Mouse (Mus musculus): ENCODE data around the gene Pdcd10. TPM values are rescaled to one million over a fixed set of nuclear protein-coding genes. Genes with fewer than 3 reads are reported as not detected.

The Pdcd10 gene
- polyA plus RNA-seq, 1 experiment from 2014 or later, result 80.0 TPM

DNA sequence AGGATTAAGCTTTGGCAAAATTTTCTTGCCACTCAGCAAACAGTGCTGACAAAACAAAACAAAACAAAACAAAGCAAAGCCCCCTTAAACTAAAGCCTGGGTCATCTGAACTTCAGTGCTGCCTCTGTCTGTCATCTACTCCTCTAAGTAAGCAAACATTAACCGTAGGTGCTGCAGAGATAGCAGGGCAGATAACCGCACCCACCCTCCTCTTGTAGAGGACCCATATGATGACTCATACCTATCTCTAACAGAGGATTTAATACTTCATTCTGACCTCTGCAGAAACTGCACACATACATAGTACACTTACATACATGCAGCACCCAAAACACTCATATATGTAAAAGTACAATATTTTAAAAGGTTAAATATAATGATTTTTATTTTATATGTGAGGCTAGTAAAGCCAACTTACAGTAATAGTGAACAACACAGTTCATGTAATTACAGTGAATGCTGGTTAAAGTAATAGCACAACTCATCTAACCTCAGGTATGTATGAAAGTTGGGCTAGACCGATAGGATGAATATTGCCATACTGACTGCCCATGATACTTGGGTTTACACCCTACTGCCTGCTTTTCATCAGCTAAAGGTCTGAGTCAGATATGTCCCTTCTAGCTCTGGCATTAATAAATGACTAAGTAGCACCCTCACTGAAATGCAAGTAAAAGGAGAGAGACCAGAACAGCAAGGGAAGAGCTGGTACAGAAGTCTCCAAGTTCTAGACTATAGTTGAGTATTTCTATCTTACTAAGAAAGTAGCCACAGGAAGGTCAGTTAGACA is 22.4 kb downstream of the Pdcd10 start:
- no peak for ATAC-seq (ENCODE audit: low FRiP score)
- Histone ChIP-seq H3K9me3 (replicated peaks) (no peaks in the 10 kb centered on the region), H3K27me3 (no peaks in the 10 kb centered on the region), H3K4me3 (no peak overlapping the region), H3K4me1 (no peaks in the 10 kb centered on the region), H3K4me2 (replicated peaks) (no peak overlapping the region), H3K9ac (no peak overlapping the region), H3K27ac (no peak overlapping the region), H3K36me3 (peaks cover 16% of the 10 kb centered on the region; the same call in 1 of the 2 replicates)
- WGBS, result 88% methylated on average over 3 of the region's 3 CpGs

GRCm38 (mm10) chr3:75531074-75531473 is 25.6 kb downstream of the Pdcd10 start:
- Histone ChIP-seq H3K4me2 (replicated peaks) (no peak overlapping the region), H3K9me3 (replicated peaks) (no peaks in the 10 kb centered on the region), H3K27me3 (no peaks in the 10 kb centered on the region), H3K27ac (no peak overlapping the region), H3K4me1 (no peaks in the 10 kb centered on the region), H3K36me3 (peaks cover 25% of the 10 kb centered on the region), H3K4me3 (no peak overlapping the region), H3K9ac (no peak overlapping the region)
- whole genome bisulfite sequencing, result 91% methylated on average over 3 of the region's 3 CpGs
- no peak for ATAC-seq (ENCODE audit: low FRiP score)

GRCm38 (mm10) chr3:75522527-75522926 is 34.1 kb downstream of the Pdcd10 start:
- no peak overlapping the region for H3K9ac ChIP-seq
- H3K27me3 ChIP-seq, result no peaks in the 10 kb centered on the region
- no peaks in the 10 kb centered on the region for H3K9me3 ChIP-seq (replicated peaks)
- no peaks in the 10 kb centered on the region for H3K4me1 ChIP-seq
- WGBS, result 88% methylated on average over 1 of the region's 1 CpGs
- ATAC-seq (ENCODE audit: low FRiP score), result no peak
- no peak overlapping the region for H3K4me3 ChIP-seq
- H3K27ac ChIP-seq, result no peak overlapping the region
- no peak overlapping the region for H3K4me2 ChIP-seq (replicated peaks)
- peaks cover 32% of the 10 kb centered on the region for H3K36me3 ChIP-seq

GRCm38 (mm10) chr3:75521314-75521713 is 35.3 kb downstream of the Pdcd10 start:
- 80% methylated on average over 2 of the region's 2 CpGs for WGBS
- H3K4me1 ChIP-seq, result no peaks in the 10 kb centered on the region
- no peak overlapping the region for H3K4me2 ChIP-seq (replicated peaks)
- H3K9me3 ChIP-seq (replicated peaks), result no peaks in the 10 kb centered on the region
- no peak overlapping the region for H3K27ac ChIP-seq
- no peaks in the 10 kb centered on the region for H3K27me3 ChIP-seq
- ATAC-seq (ENCODE audit: low FRiP score), result no peak
- peaks cover 22% of the 10 kb centered on the region for H3K36me3 ChIP-seq
- no peak overlapping the region for H3K9ac ChIP-seq
- H3K4me3 ChIP-seq, result no peak overlapping the region

GRCm38 (mm10) chr3:75517631-75518250 is 38.9 kb downstream of the Pdcd10 start:
- no peak overlapping the region for H3K4me3 ChIP-seq
- no peak for ATAC-seq (ENCODE audit: low FRiP score)
- H3K9me3 ChIP-seq (replicated peaks), result no peaks in the 10 kb centered on the region
- no peak overlapping the region for H3K27ac ChIP-seq
- H3K36me3 ChIP-seq, result peaks cover 19% of the 10 kb centered on the region
- no peaks in the 10 kb centered on the region for H3K4me1 ChIP-seq
- H3K9ac ChIP-seq, result no peak overlapping the region
- H3K4me2 ChIP-seq (replicated peaks), result no peak overlapping the region
- H3K27me3 ChIP-seq, result no peaks in the 10 kb centered on the region
- 79% methylated on average over 7 of the region's 7 CpGs for WGBS

GRCm38 (mm10) chr3:75498961-75499960 is 57.4 kb downstream of the Pdcd10 start:
- no peak overlapping the region for H3K4me2 ChIP-seq (replicated peaks)
- no peak overlapping the region for H3K4me3 ChIP-seq
- 86% methylated on average over 7 of the region's 7 CpGs for WGBS
- no peak overlapping the region for H3K27ac ChIP-seq
- H3K27me3 ChIP-seq, result no peaks in the 10 kb centered on the region
- ATAC-seq (ENCODE audit: low FRiP score), result no peak
- H3K36me3 ChIP-seq, result no peaks in the 10 kb centered on the region
- H3K4me1 ChIP-seq, result no peaks in the 10 kb centered on the region
- no peak overlapping the region for H3K9ac ChIP-seq
- no peaks in the 10 kb centered on the region for H3K9me3 ChIP-seq (replicated peaks)

DNA sequence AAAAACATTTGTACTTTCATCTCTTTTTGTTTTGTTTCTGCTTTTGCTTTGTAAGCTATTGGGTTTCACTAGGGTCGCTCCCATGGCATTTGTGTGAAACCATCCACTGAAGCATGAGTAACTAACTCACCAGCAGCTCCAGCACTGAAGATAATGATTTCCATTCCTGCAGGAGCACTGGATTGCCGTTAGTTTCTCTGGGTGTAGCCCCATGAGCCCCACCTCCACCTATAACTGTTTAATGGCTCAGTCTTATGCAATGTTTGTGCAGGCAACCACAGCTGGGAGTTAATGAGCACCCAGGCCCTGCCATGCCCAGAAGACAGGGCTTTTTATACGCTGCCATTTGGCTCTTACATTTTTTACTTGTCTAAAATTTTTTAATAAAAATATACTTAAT is 63.7 kb downstream of the Pdcd10 start:
- no peak overlapping the region for H3K27ac ChIP-seq
- no peak overlapping the region for H3K9ac ChIP-seq
- no peaks in the 10 kb centered on the region for H3K36me3 ChIP-seq
- H3K9me3 ChIP-seq (replicated peaks), result no peaks in the 10 kb centered on the region
- no peaks in the 10 kb centered on the region for H3K27me3 ChIP-seq
- no peaks in the 10 kb centered on the region for H3K4me1 ChIP-seq
- 65% methylated on average over 3 of the region's 3 CpGs for WGBS
- H3K4me2 ChIP-seq (replicated peaks), result no peak overlapping the region
- no peak overlapping the region for H3K4me3 ChIP-seq
- no peak for ATAC-seq (ENCODE audit: low FRiP score)

- no peak within 1 kb of the TSS for H3K4me3 ChIP-seq
- no peak within 1 kb of the TSS for H3K4me2 ChIP-seq (replicated peaks)
- WGBS, result 42% methylated on average over 2 of the region's 2 CpGs
- H3K36me3 ChIP-seq, result no peaks in the 10 kb centered on the region
- H3K27ac ChIP-seq, result no peak within 1 kb of the TSS
- H3K9ac ChIP-seq, result no peak within 1 kb of the TSS
- H3K27me3 ChIP-seq, result no peaks in the 10 kb centered on the region
- no peaks in the 10 kb centered on the region for H3K4me1 ChIP-seq
- ATAC-seq (ENCODE audit: low FRiP score), result no peak
- H3K9me3 ChIP-seq (replicated peaks), result no peaks in the 10 kb centered on the region
These were observed 74.6 kb downstream of the Pdcd10 start, which contains the start of gene Wdr49 for GRCm38 (mm10) chr3:75482056-75482455. TSS of gene Wdr49 (minus strand) at chr3:75482156.

DNA sequence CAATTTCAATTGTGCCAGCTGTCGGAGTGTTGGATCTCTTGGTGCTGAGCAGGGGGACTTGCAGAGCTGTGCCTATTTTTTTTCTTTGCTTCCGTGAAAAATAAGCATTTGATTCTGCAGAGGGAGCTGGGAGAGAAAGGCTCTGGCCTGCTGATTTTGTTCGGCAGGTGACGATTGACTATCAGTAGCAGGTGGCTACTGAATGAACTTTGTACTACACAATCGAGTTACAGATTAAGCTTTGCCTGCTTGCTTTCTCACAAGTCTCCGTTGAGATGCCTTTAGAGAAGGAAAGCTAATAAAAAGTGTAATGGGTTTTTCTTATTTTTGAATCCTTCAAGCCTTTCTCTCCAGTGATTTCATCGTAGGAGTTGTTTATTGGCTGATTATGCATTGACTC is 81.5 kb downstream of the Pdcd10 start:
- Histone ChIP-seq H3K4me2 (replicated peaks) (no peak overlapping the region), H3K27me3 (no peaks in the 10 kb centered on the region), H3K27ac (no peak overlapping the region), H3K36me3 (no peaks in the 10 kb centered on the region), H3K9ac (no peak overlapping the region), H3K4me3 (no peak overlapping the region), H3K9me3 (replicated peaks) (no peaks in the 10 kb centered on the region), H3K4me1 (no peaks in the 10 kb centered on the region)
- ATAC-seq (ENCODE audit: low FRiP score), result no peak
- WGBS, result 80% methylated on average over 7 of the region's 7 CpGs

DNA sequence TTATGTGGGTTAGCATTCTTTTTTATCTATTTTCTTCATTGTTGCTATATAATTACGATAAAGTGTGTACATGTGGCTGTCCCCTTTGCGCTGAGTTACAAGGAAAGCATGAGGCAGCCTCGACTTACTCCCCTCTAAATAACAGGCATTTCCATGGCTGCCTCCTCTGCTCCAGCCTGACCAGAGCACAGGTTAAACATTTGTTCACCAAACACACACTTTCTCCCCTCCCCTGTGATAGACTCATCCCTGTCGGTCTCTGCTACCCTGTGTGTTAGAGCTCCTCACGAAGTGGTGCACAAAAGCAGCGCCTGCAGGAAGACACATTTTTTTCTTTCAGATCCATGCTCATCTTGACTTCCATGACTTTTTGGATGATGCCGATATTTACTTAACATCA is 82.0 kb downstream of the Pdcd10 start:
- no peaks in the 10 kb centered on the region for H3K27me3 ChIP-seq
- 89% methylated on average over 7 of the region's 7 CpGs for WGBS

DNA sequence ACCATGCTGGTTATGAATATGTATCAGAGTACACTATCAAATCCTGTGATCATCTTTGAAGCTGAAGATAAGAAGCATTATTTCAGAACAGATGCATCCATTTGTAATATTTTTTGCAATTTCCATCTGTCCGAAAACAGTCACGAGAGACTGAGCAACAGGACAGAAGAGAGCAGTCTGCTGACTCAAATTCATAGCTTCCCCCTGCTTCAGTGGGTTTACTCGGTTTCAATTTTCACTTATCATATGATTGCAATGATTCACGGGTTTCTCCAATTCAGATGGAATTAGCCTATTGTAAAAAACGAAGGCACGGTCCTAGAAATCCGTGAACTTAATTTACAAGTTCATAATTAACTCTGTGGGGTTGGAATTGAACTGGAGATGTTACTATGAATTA is 88.5 kb downstream of the Pdcd10 start:
- ATAC-seq (ENCODE audit: low FRiP score), result no peak

More for the DNA sequence above, 82.0 kb downstream of the Pdcd10 start:
- no peak for ATAC-seq (ENCODE audit: low FRiP score)
- no peaks in the 10 kb centered on the region for H3K9me3 ChIP-seq (replicated peaks)
- no peaks in the 10 kb centered on the region for H3K4me1 ChIP-seq
- H3K4me2 ChIP-seq (replicated peaks), result no peak overlapping the region
- H3K9ac ChIP-seq, result no peak overlapping the region
- H3K27ac ChIP-seq, result no peak overlapping the region
- H3K36me3 ChIP-seq, result no peaks in the 10 kb centered on the region
- no peak overlapping the region for H3K4me3 ChIP-seq

More for the DNA sequence above, 88.5 kb downstream of the Pdcd10 start:
- Histone ChIP-seq H3K27me3 (no peaks in the 10 kb centered on the region), H3K4me3 (no peak overlapping the region), H3K27ac (no peak overlapping the region), H3K9me3 (replicated peaks) (no peaks in the 10 kb centered on the region), H3K9ac (no peak overlapping the region), H3K36me3 (no peaks in the 10 kb centered on the region), H3K4me2 (replicated peaks) (no peak overlapping the region), H3K4me1 (no peaks in the 10 kb centered on the region)
- WGBS, result 90% methylated on average over 7 of the region's 7 CpGs

All from hindbrain, embryonic 12.5 days (tissue).